Mouse (Mus musculus): Measurements from ENCODE around the gene Zp1.

Zp1 gene

GRCm38 (mm10) chr19:10920532-10920931 lies at the start of gene Zp1:
Zp1 (minus strand) TSS chr19:10920632.
- no peak for DNase-seq (ENCODE audit: extremely low read depth, low read depth, low spot score)

GRCm38 (mm10) chr19:10968578-10968977 lies 48.1 kb upstream of the Zp1 start:
- DNase-seq (ENCODE audit: extremely low read depth, low read depth, low spot score): no peak

- no peak for DNase-seq (ENCODE audit: extremely low read depth, low read depth, low spot score)
Observed at GRCm38 (mm10) chr19:10965721-10966120, 45.3 kb upstream of the Zp1 start.

GRCm38 (mm10) chr19:10959978-10960346 lies 39.5 kb upstream of the Zp1 start:
- no peak for DNase-seq (ENCODE audit: extremely low read depth, low read depth, low spot score)

- DNase-seq (ENCODE audit: extremely low read depth, low read depth, low spot score): no peak
Observed at GRCm38 (mm10) chr19:10959085-10959977, 38.9 kb upstream of the Zp1 start.

GRCm38 (mm10) chr19:10952021-10952939 lies 31.8 kb upstream of the Zp1 start:
- DNase-seq (ENCODE audit: extremely low read depth, low read depth, low spot score): no peak

GRCm38 (mm10) chr19:10949558-10949957 lies 29.1 kb upstream of the Zp1 start:
- DNase-seq (ENCODE audit: extremely low read depth, low read depth, low spot score): no peak

GRCm38 (mm10) chr19:10949112-10949511 lies 28.7 kb upstream of the Zp1 start, which contains the start of gene Ccdc86:
Ccdc86 (minus strand) TSS chr19:10949266.
- peak; percentile 84 for DNase-seq (ENCODE audit: extremely low read depth, low read depth, low spot score)

GRCm38 (mm10) chr19:10948416-10948815 lies 28.0 kb upstream of the Zp1 start:
- no peak for DNase-seq (ENCODE audit: extremely low read depth, low read depth, low spot score)

- no peak for DNase-seq (ENCODE audit: extremely low read depth, low read depth, low spot score)
Observed at GRCm38 (mm10) chr19:10947219-10947618, 26.8 kb upstream of the Zp1 start.

- no peak for DNase-seq (ENCODE audit: extremely low read depth, low read depth, low spot score)
Observed at GRCm38 (mm10) chr19:10946506-10946905, 26.1 kb upstream of the Zp1 start.

GRCm38 (mm10) chr19:10943955-10944354 lies 23.5 kb upstream of the Zp1 start:
- no peak for DNase-seq (ENCODE audit: extremely low read depth, low read depth, low spot score)

GRCm38 (mm10) chr19:10940801-10941457 lies 20.5 kb upstream of the Zp1 start:
- DNase-seq (ENCODE audit: extremely low read depth, low read depth, low spot score): no peak

- no peak for DNase-seq (ENCODE audit: extremely low read depth, low read depth, low spot score)
Observed at GRCm38 (mm10) chr19:10940097-10940800, 19.8 kb upstream of the Zp1 start.

- DNase-seq (ENCODE audit: extremely low read depth, low read depth, low spot score): no peak
Observed at GRCm38 (mm10) chr19:10938771-10939170, 18.3 kb upstream of the Zp1 start.

- DNase-seq (ENCODE audit: extremely low read depth, low read depth, low spot score): no peak
Observed at GRCm38 (mm10) chr19:10937110-10937563, 16.7 kb upstream of the Zp1 start, which contains the start of gene Ptgdr2. Ptgdr2 (plus strand) TSS chr19:10937160.

GRCm38 (mm10) chr19:10936077-10936476 lies 15.6 kb upstream of the Zp1 start:
- DNase-seq (ENCODE audit: extremely low read depth, low read depth, low spot score): no peak

- no peak for DNase-seq (ENCODE audit: extremely low read depth, low read depth, low spot score)
Observed at GRCm38 (mm10) chr19:10935029-10935428, 14.6 kb upstream of the Zp1 start.

GRCm38 (mm10) chr19:10930641-10931040 lies 10.2 kb upstream of the Zp1 start:
- DNase-seq (ENCODE audit: extremely low read depth, low read depth, low spot score): no peak

GRCm38 (mm10) chr19:10926666-10927065 lies 6.2 kb upstream of the Zp1 start:
- DNase-seq (ENCODE audit: extremely low read depth, low read depth, low spot score): no peak
